Mouse (Mus musculus): ENCODE data around the gene Zfp111.

Gene Zfp111

GRCm38 (mm10) chr7:24211343-24211742 lies at the start of gene Zfp111:
Gene Zfp111, minus strand, starts transcription at chr7:24211443.
- DNase-seq, result no peak

DNA sequence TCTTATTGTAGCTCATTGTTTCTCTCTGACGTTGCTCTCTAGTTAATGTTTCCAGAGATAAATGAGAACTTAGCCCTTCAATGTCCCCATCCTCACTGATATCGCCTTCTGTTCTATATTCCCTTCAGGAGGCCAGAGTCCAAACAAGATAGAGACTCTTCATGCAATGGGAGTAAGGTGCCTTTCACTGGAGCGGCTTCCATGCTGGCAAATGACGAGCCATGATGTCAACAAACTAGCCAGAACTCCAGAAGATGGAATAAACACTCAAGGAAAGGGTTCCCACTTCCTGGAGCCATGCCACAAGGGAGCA lies 48.7 kb upstream of the Zfp111 start:
- DNase-seq, result no peak

DNA sequence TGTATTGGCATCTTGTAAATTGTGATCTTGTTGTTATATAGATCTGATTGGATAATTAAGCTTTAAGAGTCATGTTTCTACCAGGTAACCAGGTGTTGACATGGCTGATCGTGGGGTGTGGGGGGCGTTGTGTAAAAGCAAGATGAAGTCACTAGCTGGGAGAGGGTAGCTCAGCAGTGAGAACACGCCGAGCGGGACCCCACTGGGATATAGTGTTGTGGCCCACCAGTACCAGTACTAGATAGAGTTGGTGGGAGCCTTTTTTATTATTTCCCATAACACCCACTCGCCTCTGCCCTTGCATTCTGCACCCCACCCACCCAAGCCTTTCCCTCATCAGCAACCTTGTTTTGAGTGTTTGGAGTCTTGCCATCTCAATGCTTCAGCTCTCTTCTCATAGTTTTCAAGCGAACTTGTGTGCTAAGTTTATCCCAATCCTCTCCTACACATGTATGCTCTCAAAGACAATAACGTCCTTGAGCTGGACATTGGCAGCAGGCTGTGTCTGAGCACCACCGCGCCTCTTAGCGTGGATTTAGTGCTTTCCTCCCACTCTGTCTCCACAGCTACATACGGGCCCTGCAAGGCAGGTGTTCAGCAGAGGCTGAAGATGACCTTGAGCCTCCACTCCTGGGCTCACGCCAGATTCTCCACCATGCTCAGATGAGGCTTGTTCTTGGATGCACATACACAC lies 48.2 kb upstream of the Zfp111 start:
- no peak for DNase-seq

- DNase-seq, result peak; percentile 94
Observed at GRCm38 (mm10) chr7:24254633-24255474, 43.6 kb upstream of the Zfp111 start, which contains the start of gene Zfp108. Gene Zfp108, plus strand, starts transcription at chr7:24254794.

DNA sequence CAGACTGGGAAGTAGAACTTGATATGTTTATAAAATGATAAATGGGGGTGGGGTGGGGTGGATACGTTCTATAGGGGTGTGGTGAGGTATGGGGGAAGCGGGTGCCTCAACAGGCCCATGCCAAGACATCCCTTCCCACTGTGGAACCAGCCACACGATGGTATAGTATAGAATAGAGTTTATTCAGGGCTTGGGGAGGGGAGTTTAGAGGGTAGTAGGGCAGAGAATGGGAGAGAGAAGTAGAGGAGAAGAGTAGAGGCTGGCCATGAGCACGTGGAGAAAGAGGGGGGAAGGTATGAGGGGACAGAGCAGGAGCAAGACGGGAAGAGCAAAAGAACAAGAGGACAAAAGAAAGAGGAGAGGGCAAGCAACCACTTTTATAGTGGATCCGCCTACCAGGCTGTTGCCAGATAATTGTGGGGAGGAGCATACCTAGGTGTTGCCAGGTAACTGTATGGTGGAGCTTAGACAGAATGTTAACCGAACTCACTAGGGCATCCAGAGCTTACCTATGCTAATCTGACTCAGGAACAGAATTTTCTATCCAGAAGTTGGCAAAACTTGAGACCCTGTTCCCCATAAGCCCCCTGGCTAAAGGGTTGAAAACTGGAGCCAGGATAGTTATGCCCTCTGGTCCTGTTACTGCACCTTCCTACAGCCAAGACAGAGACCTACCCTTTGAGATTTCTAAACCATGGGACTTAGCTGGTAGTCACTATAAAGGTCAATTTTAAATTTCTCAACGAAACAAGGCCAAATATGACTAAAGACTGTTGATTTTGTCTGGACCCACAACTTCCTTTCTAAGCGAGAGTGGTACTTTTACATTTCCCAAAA lies 42.8 kb upstream of the Zfp111 start:
- DNase-seq, result no peak

DNA sequence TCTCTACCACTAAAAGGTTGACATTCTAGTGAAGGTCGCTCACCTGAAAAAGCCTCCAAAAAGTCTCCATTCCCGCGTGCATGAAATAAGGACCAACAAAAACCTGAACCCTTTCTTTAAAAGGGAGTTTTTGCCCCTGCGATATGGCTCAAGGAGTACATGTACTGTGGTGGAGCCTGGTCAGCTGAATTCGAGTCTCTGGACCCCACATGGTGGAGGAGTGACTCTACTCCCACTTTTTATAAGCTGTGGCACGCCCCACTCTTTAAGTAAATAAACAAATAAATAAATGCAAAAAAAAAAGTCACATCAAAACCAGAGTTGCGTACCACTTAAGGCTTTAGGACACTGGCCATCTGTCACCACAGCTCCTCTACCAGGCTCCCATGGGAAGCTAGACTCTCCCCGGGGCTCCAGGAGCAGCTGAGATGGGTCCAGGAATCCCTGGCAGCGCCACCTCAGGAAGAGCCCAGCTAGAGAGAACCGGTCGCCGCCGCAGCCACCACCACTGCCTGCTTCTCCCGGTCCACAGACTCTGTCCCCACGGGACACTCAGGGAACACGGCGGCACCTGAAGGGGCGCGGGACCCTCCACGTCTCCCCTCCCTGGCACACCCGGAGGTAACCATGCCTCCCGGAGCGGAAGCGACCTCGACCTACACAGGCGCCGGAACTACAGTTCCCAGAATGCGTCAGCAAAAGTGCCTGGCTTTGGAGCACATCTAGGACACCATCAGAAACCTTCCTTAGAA lies 26.0 kb upstream of the Zfp111 start, which contains the start of gene Zfp109:
Gene Zfp109, minus strand, starts transcription at position 521 of the 752 bp plus-strand sequence.
- DNase-seq, result peak; percentile 79

DNA sequence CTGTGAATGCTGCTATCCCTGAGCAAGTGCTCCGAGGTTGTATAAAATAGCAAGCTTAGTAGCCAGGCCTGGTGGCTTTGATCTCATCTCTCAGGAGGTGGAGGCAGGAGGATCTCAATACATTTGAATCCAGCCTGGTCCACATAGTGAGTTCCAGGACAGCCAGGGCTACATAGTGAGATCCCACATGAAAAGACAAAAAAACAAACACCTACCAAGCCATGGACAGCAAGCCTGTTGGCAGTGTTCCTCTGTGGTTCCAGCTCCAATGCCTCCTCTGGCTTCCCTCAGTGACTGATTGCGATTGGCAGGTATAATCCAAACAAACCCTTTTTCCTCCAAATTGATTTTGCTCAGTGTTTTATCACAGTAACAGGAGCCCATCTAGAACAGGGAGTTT lies 947 bp downstream of the Zfp111 start:
- no peak for DNase-seq

- DNase-seq, result peak; percentile 38
Observed at GRCm38 (mm10) chr7:24208282-24208886, 2.9 kb downstream of the Zfp111 start.

DNA sequence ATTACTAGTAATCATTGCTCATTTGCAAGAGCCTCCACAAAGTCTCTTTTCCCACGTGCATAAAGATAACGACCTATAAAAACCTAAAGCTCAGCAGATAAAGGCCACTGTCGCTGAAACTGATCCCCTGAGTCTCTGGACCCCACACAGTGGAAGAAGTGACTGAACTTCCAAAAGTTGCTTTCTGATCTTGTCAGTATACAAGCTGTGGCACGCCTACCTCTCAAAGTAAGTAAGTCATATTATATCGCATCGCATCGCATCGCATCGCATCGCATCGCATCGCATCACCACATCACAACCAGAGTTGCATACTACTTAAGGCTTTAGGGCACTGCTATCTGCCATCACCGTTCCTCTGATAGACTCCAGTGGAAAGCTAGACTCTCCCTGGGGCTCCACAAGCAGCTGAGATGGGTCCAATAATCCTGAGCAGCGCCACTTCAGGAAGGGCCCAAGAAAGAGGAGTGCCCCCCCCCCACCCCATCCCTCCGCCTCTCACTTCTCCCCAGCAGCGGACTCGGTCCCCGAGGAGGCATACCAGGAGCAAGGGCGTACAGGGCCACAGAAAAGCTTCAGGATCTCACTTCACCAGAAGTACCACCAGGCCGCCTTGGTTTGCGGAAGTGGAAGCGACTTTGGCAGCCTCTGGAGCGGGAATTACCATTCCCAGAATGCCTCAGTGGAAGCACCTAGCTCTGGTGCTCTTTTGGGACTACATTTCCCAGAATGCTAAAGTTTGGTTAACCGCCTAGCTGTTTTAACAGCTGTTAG lies 3.6 kb downstream of the Zfp111 start:
- peak; percentile 86 for DNase-seq

- DNase-seq, result no peak
Observed at GRCm38 (mm10) chr7:24196961-24197360, 14.3 kb downstream of the Zfp111 start.

- DNase-seq, result no peak
Observed at GRCm38 (mm10) chr7:24193157-24193556, 18.1 kb downstream of the Zfp111 start.

GRCm38 (mm10) chr7:24191361-24191760 lies 19.9 kb downstream of the Zfp111 start:
- no peak for DNase-seq

DNA sequence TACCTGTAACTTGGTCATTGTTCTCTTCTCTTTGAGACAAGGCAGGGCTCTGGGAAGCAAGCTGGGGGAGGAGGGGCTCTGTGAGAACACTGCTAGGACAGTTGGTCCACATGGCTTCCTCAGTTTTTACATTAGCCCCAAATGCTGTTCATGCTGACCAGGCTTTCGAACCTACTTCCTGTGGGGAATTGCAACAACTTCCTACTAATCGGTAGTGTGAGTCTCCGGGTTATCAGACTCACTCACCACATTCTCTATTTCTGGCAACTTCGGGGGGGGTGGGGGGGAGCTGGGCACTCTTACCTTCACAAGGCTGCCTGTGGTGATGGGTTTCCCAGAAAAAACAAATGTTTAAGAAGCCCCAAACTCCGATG lies 21.7 kb downstream of the Zfp111 start:
- no peak for DNase-seq

GRCm38 (mm10) chr7:24188901-24189570 lies 22.2 kb downstream of the Zfp111 start:
- no peak for DNase-seq

DNA sequence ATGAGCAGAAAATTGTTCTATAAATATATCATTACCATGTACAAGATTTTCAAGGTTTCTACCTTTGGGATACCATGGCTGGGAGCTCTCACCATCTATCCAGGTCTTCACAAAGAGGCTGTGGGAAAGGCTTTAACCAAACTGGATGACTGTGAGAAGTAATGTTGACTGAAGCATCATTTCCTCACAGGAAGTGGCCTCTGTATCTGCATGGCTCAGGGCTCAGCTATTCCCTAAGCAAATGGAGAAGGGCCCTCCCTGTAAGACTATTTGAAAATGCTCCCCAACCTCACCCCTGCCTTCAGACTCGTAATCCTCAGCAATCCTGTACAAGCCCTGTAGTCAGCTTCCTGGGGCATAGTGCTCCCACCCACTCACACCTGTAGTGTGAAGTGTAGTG lies 23.6 kb downstream of the Zfp111 start:
- no peak for DNase-seq

DNA sequence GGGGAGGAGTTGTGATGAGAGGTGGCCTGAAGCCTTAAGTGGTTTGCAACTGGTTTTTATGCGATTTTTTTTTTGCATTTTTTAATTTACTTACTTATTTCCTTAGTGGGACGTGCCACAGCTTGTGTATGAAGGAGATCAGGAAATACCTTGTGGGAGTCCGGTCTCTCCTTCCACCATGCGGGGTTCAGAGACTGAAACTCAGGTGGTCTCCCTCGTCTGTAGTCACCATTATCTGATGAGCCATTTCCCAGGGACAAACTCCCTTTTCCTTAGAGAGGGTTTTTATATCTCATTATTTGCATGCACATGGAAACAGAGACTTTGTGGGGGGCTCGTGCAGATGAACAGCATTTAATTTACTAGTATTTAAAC lies 35.9 kb downstream of the Zfp111 start:
- no peak for DNase-seq

DNA sequence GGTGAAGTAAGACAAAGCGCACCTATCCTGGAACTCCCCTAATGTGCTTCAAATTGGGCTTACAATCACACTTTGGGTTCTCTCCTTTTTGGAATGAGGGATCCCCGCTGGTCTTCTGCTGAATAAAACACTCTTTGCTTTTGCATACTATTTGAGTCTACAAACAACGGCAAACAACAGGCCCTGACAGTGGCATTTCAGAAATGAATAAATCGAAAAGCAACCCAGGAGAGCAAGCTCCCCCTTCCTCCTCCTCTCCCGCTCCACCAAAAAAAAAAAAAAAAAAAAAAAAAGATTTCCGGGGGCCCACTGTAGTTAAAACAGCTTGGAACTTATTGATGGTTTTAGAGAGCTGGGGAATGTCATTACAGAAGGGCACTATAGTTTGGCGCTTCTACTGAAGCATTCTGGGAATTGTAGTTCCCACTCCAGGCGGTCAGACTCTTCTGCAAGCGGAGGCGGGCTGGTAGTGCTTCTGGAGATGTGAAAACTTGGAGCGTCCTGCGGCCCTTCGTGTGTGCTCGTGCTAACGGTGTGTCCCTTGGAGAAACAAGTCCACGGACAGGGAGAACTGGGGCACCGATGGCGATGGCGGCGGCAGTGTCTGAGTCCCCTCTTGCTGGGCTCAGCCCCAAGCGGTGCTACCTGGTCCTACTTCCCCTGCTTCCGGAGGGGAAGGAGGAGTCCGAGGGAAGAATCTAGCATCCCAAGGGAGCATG lies 36.5 kb downstream of the Zfp111 start, which contains the start of gene Zfp114:
Gene Zfp114, plus strand, starts transcription at position 443 of the 719 bp plus-strand sequence.
- DNase-seq, result peak; percentile 83

- no peak for DNase-seq
Observed at GRCm38 (mm10) chr7:24172191-24172590, 39.1 kb downstream of the Zfp111 start.

DNA sequence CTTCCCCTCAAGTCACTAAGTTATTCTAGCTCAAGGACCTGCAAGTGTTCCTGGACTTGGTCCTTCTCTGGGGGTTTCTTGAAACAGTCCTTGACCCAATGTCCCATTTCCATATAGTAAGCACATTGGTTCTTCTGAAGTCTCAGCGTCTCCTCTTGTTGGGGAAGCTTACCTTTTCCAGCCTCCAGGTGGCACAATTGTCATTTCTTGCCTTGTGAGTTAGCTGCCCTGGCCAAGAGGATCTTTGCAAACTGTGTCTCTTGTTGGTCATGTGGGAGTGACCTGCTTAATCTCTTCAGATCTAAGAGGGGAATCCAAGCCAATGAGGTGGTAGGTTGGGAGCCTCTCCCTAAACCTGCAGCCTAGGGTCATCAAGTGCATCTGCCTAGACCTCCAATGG lies 58.0 kb downstream of the Zfp111 start:
- DNase-seq, result no peak

All from cerebellum, adult 9-10 months (tissue).